Mouse (Mus musculus) spleen, postnatal 10 days (tissue): ENCODE data around the gene Col27a1.

Experiments
- DNase-seq, 2 experiments: peaks; one replicate each; pipeline ENCODE4 v3.0.0; 2021 to 2022; ENCODE audit warnings: low spot score in 2 of 2

Gene Col27a1

GRCm38 (mm10) chr4:63260506-63260905 is 46.7 kb downstream of the Col27a1 start:
- DNase-seq, result no peak

- no peak for DNase-seq
Observed at GRCm38 (mm10) chr4:63262941-63263340, 49.1 kb downstream of the Col27a1 start.

- DNase-seq, result no peak
Observed at GRCm38 (mm10) chr4:63266276-63266675, 52.5 kb downstream of the Col27a1 start.

- DNase-seq, result no peak
Observed at GRCm38 (mm10) chr4:63267121-63267520, 53.3 kb downstream of the Col27a1 start.

GRCm38 (mm10) chr4:63267586-63267985 is 53.8 kb downstream of the Col27a1 start:
- DNase-seq, result no peak

GRCm38 (mm10) chr4:63268777-63269176 is 55.0 kb downstream of the Col27a1 start:
- DNase-seq, result no peak

- DNase-seq, result no peak
Observed at GRCm38 (mm10) chr4:63274516-63274915, 60.7 kb downstream of the Col27a1 start.

GRCm38 (mm10) chr4:63275251-63275650 is 61.4 kb downstream of the Col27a1 start:
- DNase-seq, result no peak

GRCm38 (mm10) chr4:63276571-63276970 is 62.8 kb downstream of the Col27a1 start:
- no peak for DNase-seq

GRCm38 (mm10) chr4:63278821-63279220 is 65.0 kb downstream of the Col27a1 start:
- DNase-seq, result no peak

- DNase-seq, result no peak
Observed at GRCm38 (mm10) chr4:63281694-63282093, 67.9 kb downstream of the Col27a1 start.

- no peak for DNase-seq
Observed at GRCm38 (mm10) chr4:63283319-63283718, 69.5 kb downstream of the Col27a1 start.

- no peak for DNase-seq
Observed at GRCm38 (mm10) chr4:63286034-63286433, 72.2 kb downstream of the Col27a1 start.

GRCm38 (mm10) chr4:63288497-63288896 is 74.7 kb downstream of the Col27a1 start:
- no peak for DNase-seq

- no peak for DNase-seq
Observed at GRCm38 (mm10) chr4:63290081-63290480, 76.3 kb downstream of the Col27a1 start.

- no peak for DNase-seq
Observed at GRCm38 (mm10) chr4:63291075-63291474, 77.3 kb downstream of the Col27a1 start.

GRCm38 (mm10) chr4:63291658-63292057 is 77.9 kb downstream of the Col27a1 start:
- no peak for DNase-seq

- no peak for DNase-seq
Observed at GRCm38 (mm10) chr4:63295641-63296040, 81.8 kb downstream of the Col27a1 start.

- no peak for DNase-seq
Observed at GRCm38 (mm10) chr4:63296263-63296662, 82.5 kb downstream of the Col27a1 start.

- no peak for DNase-seq
Observed at GRCm38 (mm10) chr4:63296876-63297275, 83.1 kb downstream of the Col27a1 start.

- no peak for DNase-seq
Observed at GRCm38 (mm10) chr4:63298191-63298590, 84.4 kb downstream of the Col27a1 start.

GRCm38 (mm10) chr4:63302641-63303040 is 88.8 kb downstream of the Col27a1 start:
- no peak for DNase-seq

- peak; percentile 63 to 89 for DNase-seq
Observed at GRCm38 (mm10) chr4:63307175-63308062, 93.6 kb downstream of the Col27a1 start.

GRCm38 (mm10) chr4:63308316-63308715 is 94.5 kb downstream of the Col27a1 start:
- DNase-seq, result no peak
